Mouse (Mus musculus) erythroblast, embryonic 14.5 days (primary cell): ENCODE data around the gene Fzd4.

Experiments
- GATA1 ChIP-seq: IDR thresholded peaks from 2 replicates; pipeline ENCODE4 v1.6.1; 2012; ENCODE audit warnings: low read length, inconsistent platforms, mixed read lengths
- TAL1 ChIP-seq: IDR thresholded peaks from 3 replicates; pipeline ENCODE4 v1.6.1; 2012; ENCODE audit warnings: low read length, inconsistent platforms, mixed read lengths

- no peak for TF ChIP-seq TAL1
- TF ChIP-seq GATA1: no peak
Measured at GRCm38 (mm10) chr7:89363975-89364374, 40.2 kb upstream of the Fzd4 start.
